Mouse (Mus musculus): ENCODE measurements around the gene Nxn.

DNA sequence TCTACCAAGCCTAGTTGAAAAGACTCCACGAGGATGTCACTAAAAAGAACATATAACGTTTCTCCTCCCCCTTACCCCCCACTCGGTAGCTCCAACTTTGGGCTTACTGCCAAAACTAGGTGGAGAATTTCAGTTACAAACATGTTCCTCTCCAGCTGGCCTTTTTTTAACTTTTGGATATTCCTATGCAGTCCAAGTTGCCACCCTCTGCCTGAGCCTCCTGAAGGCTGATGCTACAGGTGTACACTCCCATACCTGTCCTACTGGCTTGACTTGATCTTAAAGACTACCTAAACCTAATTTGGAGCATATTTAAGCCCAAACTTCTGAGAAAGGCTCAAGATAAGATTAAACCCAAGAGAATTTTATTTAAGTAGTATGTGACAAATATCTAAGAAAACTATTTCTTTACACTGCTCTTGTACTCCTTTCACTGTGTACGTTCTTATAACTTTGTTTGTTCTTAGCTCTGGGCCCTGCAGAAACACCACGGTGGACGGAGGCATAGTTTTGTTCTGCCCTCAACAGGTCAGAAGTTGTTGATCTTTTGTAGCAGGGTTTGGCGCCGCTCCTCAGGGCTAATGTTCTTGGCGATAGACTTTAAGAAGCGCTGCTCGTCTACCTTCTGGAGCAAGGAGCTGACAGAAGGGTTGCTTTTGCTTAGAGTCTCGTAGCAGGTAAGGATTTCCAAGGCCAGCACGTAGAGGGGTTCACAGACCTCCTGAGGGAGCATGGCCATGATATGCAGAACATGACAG is 188.5 kb downstream of the Nxn start:
- TF ChIP-seq CTCF (IDR thresholded peaks at IDR 0.05; ENCODE audit: extremely low read depth, insufficient read depth, low read length): no peak
- TF ChIP-seq POLR2A (IDR thresholded peaks at IDR 0.05; ENCODE audit: extremely low read depth, insufficient read depth, low read length): no peak

Data from cortical plate, adult 2 months (tissue).